ENCODE assay signal across 8 mouse cellular contexts in the genomic region with DNA sequence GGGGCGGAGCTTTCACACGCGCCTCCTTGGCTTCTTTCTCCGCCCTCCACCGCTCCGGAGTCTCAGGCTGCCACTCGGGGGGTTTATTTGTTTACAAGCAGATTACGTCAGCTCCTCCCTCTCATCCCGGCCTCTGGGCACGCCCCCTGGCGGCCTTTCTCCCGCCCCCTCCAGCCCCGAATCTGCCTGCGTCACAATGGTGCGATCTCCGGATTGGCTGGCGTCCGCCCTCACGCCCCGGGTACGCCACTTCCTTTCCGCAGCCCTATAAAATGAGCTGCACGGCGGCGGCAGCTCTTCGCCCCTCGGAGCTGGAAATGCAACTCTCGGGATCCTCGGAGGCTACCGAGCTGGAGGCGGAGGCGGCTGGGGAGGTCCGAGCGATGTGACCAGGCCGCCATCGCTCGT. TPM values are rescaled to one million over a fixed set of nuclear protein-coding genes. Genes with fewer than 3 reads are reported as not detected.
DNase-seq lines count a peak whose midpoint lies in the region; ATAC-seq lines count a peak whose summit lies in the region.

Gene Btg1 (plus strand): TSS at position 298 of the 408 bp plus-strand sequence.

- peak; percentile 99 to 100 for DNase-seq in B cell, adult 2 months
- DNase-seq in brain, adult 2 months (ENCODE audit: low read depth, low spot score) = peak; percentile 99
- DNase-seq in heart, embryonic 10.5 days (ENCODE audit: low spot score) = peak; percentile 100
- DNase-seq in liver = peak; percentile 99
- peak; percentile 99 to 100 for DNase-seq in spleen, postnatal 4 days (ENCODE audit: low spot score in 2 of 2)

- peak within 1 kb of the TSS; percentile 64 for H3K4me2 ChIP-seq in kidney, embryonic 15.5 days

- H3K4me1 ChIP-seq in heart, embryonic 10.5 days = peaks cover 17% of the 10 kb centered on the region; the same call in 1 of the 2 replicates
- peaks cover 32% of the 10 kb centered on the region for H3K4me1 ChIP-seq in kidney, embryonic 15.5 days

- H3K9me3 ChIP-seq in heart, embryonic 10.5 days = no peaks in the 10 kb centered on the region
- no peaks in the 10 kb centered on the region for H3K9me3 ChIP-seq in kidney, embryonic 15.5 days (replicated peaks)

- under 1% methylated on average over 37 of the region's 37 CpGs for WGBS in heart, embryonic 10.5 days
- WGBS in kidney, embryonic 15.5 days = under 1% methylated on average over 36 of the region's 37 CpGs

- peaks cover 10% of the 10 kb centered on the region for H3K36me3 ChIP-seq in heart, embryonic 10.5 days
- peaks cover 8% of the 10 kb centered on the region; the same call in 1 of the 2 replicates for H3K36me3 ChIP-seq in kidney, embryonic 15.5 days

- peak; percentile 91 for ATAC-seq in erythroblast, adult 5-6 weeks (replicated peaks; ENCODE audit: low FRiP score, poor library complexity, severe bottlenecking)
- peak; percentile 97 for ATAC-seq in kidney, embryonic 15.5 days (replicated peaks; ENCODE audit: low FRiP score)
- peak; percentile 81 for ATAC-seq in monocyte, adult 5-6 weeks (replicated peaks; ENCODE audit: insufficient number of reproducible peaks, low FRiP score, low TSS enrichment, poor library complexity, severe bottlenecking)

- H3K27ac ChIP-seq in heart, embryonic 10.5 days = peak within 1 kb of the TSS; percentile 98
- H3K27ac ChIP-seq in kidney, embryonic 15.5 days = peak within 1 kb of the TSS; percentile 93

- peak within 1 kb of the TSS; percentile 96 for H3K4me3 ChIP-seq in heart, embryonic 10.5 days
- H3K4me3 ChIP-seq in kidney, embryonic 15.5 days (replicated peaks) = peak within 1 kb of the TSS; percentile 92

- H3K27me3 ChIP-seq in heart, embryonic 10.5 days (ENCODE audit: insufficient read depth, poor library complexity, severe bottlenecking) = no peaks in the 10 kb centered on the region
- no peaks in the 10 kb centered on the region for H3K27me3 ChIP-seq in kidney, embryonic 15.5 days

- H3K9ac ChIP-seq in kidney, embryonic 15.5 days = peak within 1 kb of the TSS; percentile 98

RNA-seq across cellular contexts. Expression of gene Btg1, which starts in this region (rescaled TPM):
- 30.1 and 35.2 TPM in 2 replicates for total RNA-seq in erythroblast, adult 5-6 weeks (2015; ENCODE audit: low replicate concordance)
- 32.3 and 41.7 TPM in 2 replicates for total RNA-seq in erythroblast, adult 5-6 weeks (2017; ENCODE audit: low replicate concordance)
- 23.3 and 24.2 TPM in 2 replicates for polyA plus RNA-seq in heart, embryonic 10.5 days (2016; fragmentation: Nextera tagmentation; extraction: Ambion mirVana)
- polyA plus RNA-seq in kidney, embryonic 15.5 days (2015; fragmentation: Nextera tagmentation; extraction: Ambion mirVana) = 44.9 TPM in 2 replicates
- total RNA-seq in monocyte, adult 5-6 weeks (2017) = 595 to 720 TPM (median 610 TPM) in 3 replicates

Comparison
In these comparisons a context has a peak if more than half of its experiments do, and no peak if none do; other contexts are left out.
1. Peak in every context shown above with its lines: DNase-seq, ATAC-seq, H3K4me3 ChIP-seq and H3K27ac ChIP-seq.
2. RNA of gene Btg1 (total RNA-seq): 595 to 720 TPM in monocyte, adult 5-6 weeks; 30.1 to 41.7 TPM in erythroblast, adult 5-6 weeks; every median in the first group is over 10 times any median in the second.